Mouse (Mus musculus) heart, embryonic 12.5 days (tissue): ENCODE measurements around the gene Mmel1. TPM values are rescaled to one million over a fixed set of nuclear protein-coding genes. Genes with fewer than 3 reads are reported as not detected.

ENCODE experiments used
- ATAC-seq: fragments of 200-750 bp; cut with Nextera tagmentation; 2 replicates; pipeline ENCODE4 v1.8.0; 2017; ENCODE audit warnings: moderate TSS enrichment, moderate library complexity; ENCODE audit not compliant: insufficient number of reproducible peaks, low FRiP score
- H3K27ac ChIP-seq: fragments of 300-500 bp; sonication (generic); 2 replicates; pipeline ENCODE4 v1.5.1; 2016; ENCODE audit warnings: mild to moderate bottlenecking, moderate library complexity; ENCODE audit not compliant: poor library complexity, severe bottlenecking
- H3K27me3 ChIP-seq: fragments of 300-500 bp; sonication (generic); replicated peaks from 2 replicates; pipeline ENCODE4 v1.6.1; 2016; ENCODE audit warnings: mild to moderate bottlenecking, moderate library complexity
- H3K36me3 ChIP-seq: fragments of 300-500 bp; sonication (generic); 2 replicates; pipeline ENCODE4 v1.6.1; 2016; ENCODE audit warnings: mild to moderate bottlenecking, moderate library complexity
- H3K4me1 ChIP-seq: fragments of 300-500 bp; sonication (generic); replicated peaks from 2 replicates; pipeline ENCODE4 v1.6.1; 2016; ENCODE audit warnings: mild to moderate bottlenecking
- H3K4me2 ChIP-seq: fragments of 300-500 bp; sonication (generic); 2 replicates; pipeline ENCODE4 v1.6.1; 2016; ENCODE audit warnings: mild to moderate bottlenecking, moderate library complexity
- H3K4me3 ChIP-seq: fragments of 300-500 bp; sonication (generic); 2 replicates; pipeline ENCODE4 v1.5.1; 2016; ENCODE audit warnings: mild to moderate bottlenecking
- H3K9ac ChIP-seq: fragments of 300-500 bp; sonication (generic); 2 replicates; pipeline ENCODE4 v1.6.1; 2016; ENCODE audit warnings: mild to moderate bottlenecking, moderate library complexity
- H3K9me3 ChIP-seq: fragments of 300-500 bp; sonication (generic); replicated peaks from 2 replicates; pipeline ENCODE4 v1.6.1; 2016; ENCODE audit warnings: mild to moderate bottlenecking, moderate library complexity
- WGBS: fragments of 180-500 bp; shearing (Covaris S2); methylation state at CpG from one replicate; pipeline ENCODE4 v1.1.7; 2016; 5-methylcytosine and 5-hydroxymethylcytosine counted together
- polyA plus RNA-seq: library from polyadenylated mRNA; unstranded; fragments of >200 nt; fragmentation: Nextera tagmentation; extraction: Ambion mirVana; gene quantifications from 2 replicates; pipeline ENCODE4 v1.2.1, GENCODE M21; 2016

Mmel1 gene
- polyA plus RNA-seq, 1 experiment from 2014 or later: 0.20 TPM

- WGBS: 66% methylated on average over 4 of the region's 4 CpGs
- no peak for ATAC-seq
These were observed 15.5 kb upstream of the Mmel1 start for GRCm38 (mm10) chr4:154853881-154854280.

GRCm38 (mm10) chr4:154854676-154855345 lies 14.6 kb upstream of the Mmel1 start:
- 53% methylated on average over 12 of the region's 12 CpGs for whole genome bisulfite sequencing
- Histone ChIP-seq H3K27me3 (peaks cover 60% of the 10 kb centered on the region), H3K36me3 (no peaks in the 10 kb centered on the region), H3K27ac (no peak overlapping the region), H3K4me1 (peaks cover 13% of the 10 kb centered on the region; the same call in 1 of the 2 replicates), H3K9ac (no peak overlapping the region), H3K9me3 (0 out of 2 replicates have a peak, but pooled peaks cover 3% of the 10 kb centered on the region), H3K4me3 (no peak overlapping the region), H3K4me2 (no peak overlapping the region)
- no peak for ATAC-seq

More at GRCm38 (mm10) chr4:154853881-154854280, 15.5 kb upstream of the Mmel1 start:
- no peak overlapping the region for H3K4me3 ChIP-seq
- no peak overlapping the region for H3K4me2 ChIP-seq
- H3K27me3 ChIP-seq: peaks cover 52% of the 10 kb centered on the region
- no peaks in the 10 kb centered on the region for H3K36me3 ChIP-seq
- H3K27ac ChIP-seq: no peak overlapping the region
- 0 out of 2 replicates have a peak, but pooled peaks cover 3% of the 10 kb centered on the region for H3K9me3 ChIP-seq
- H3K4me1 ChIP-seq: peaks cover 13% of the 10 kb centered on the region; the same call in 1 of the 2 replicates
- no peak overlapping the region for H3K9ac ChIP-seq

- H3K27ac ChIP-seq: no peak overlapping the region
- WGBS: under 1% methylated on average over 109 of the region's 110 CpGs
- peak overlapping the region; percentile 59 for H3K9ac ChIP-seq
- H3K27me3 ChIP-seq: peaks cover 71% of the 10 kb centered on the region
- peaks cover 13% of the 10 kb centered on the region; the same call in 1 of the 2 replicates for H3K4me1 ChIP-seq
- 0 out of 2 replicates have a peak, but pooled peaks cover 3% of the 10 kb centered on the region for H3K9me3 ChIP-seq
- ATAC-seq: peak; percentile 84
- H3K4me2 ChIP-seq: peak overlapping the region; percentile 91
- no peaks in the 10 kb centered on the region for H3K36me3 ChIP-seq
- peak overlapping the region; percentile 56 for H3K4me3 ChIP-seq
These were observed 13.5 kb upstream of the Mmel1 start for GRCm38 (mm10) chr4:154855721-154856479.

GRCm38 (mm10) chr4:154856480-154856837 lies 12.9 kb upstream of the Mmel1 start:
- no peak for ATAC-seq
- no peak overlapping the region for H3K27ac ChIP-seq
- H3K27me3 ChIP-seq: peaks cover 76% of the 10 kb centered on the region
- peak overlapping the region; percentile 91 for H3K4me2 ChIP-seq
- peak overlapping the region; percentile 56 for H3K4me3 ChIP-seq
- H3K4me1 ChIP-seq: peaks cover 13% of the 10 kb centered on the region; the same call in 1 of the 2 replicates
- no peaks in the 10 kb centered on the region for H3K36me3 ChIP-seq
- 0 out of 2 replicates have a peak, but pooled peaks cover 3% of the 10 kb centered on the region for H3K9me3 ChIP-seq
- WGBS: 15% methylated on average over 9 of the region's 9 CpGs
- peak overlapping the region; percentile 59 for H3K9ac ChIP-seq

GRCm38 (mm10) chr4:154856882-154857281 lies 12.5 kb upstream of the Mmel1 start:
- no peak for ATAC-seq
- WGBS: 81% methylated on average over 7 of the region's 7 CpGs

GRCm38 (mm10) chr4:154857366-154858240 lies 11.8 kb upstream of the Mmel1 start:
- 74% methylated on average over 10 of the region's 10 CpGs for WGBS
- peaks cover 75% of the 10 kb centered on the region for H3K27me3 ChIP-seq
- 0 out of 2 replicates have a peak, but pooled peaks cover 3% of the 10 kb centered on the region for H3K9me3 ChIP-seq
- no peak overlapping the region for H3K4me3 ChIP-seq
- no peaks in the 10 kb centered on the region for H3K36me3 ChIP-seq
- no peak overlapping the region for H3K27ac ChIP-seq
- no peak overlapping the region for H3K4me2 ChIP-seq
- H3K4me1 ChIP-seq: peaks cover 13% of the 10 kb centered on the region; the same call in 1 of the 2 replicates
- H3K9ac ChIP-seq: no peak overlapping the region
- no peak for ATAC-seq

More at GRCm38 (mm10) chr4:154856882-154857281, 12.5 kb upstream of the Mmel1 start:
- H3K9ac ChIP-seq: no peak overlapping the region
- peak overlapping the region; percentile 91 for H3K4me2 ChIP-seq
- no peak overlapping the region for H3K27ac ChIP-seq
- H3K4me1 ChIP-seq: peaks cover 13% of the 10 kb centered on the region; the same call in 1 of the 2 replicates
- 0 out of 2 replicates have a peak, but pooled peaks cover 3% of the 10 kb centered on the region for H3K9me3 ChIP-seq
- no peaks in the 10 kb centered on the region for H3K36me3 ChIP-seq
- H3K4me3 ChIP-seq: no peak overlapping the region; the same call in 1 of the 2 replicates
- H3K27me3 ChIP-seq: peaks cover 76% of the 10 kb centered on the region

GRCm38 (mm10) chr4:154858601-154859000 lies 10.8 kb upstream of the Mmel1 start:
- H3K4me2 ChIP-seq: no peak overlapping the region
- no peak overlapping the region for H3K9ac ChIP-seq
- no peak overlapping the region for H3K27ac ChIP-seq
- H3K4me1 ChIP-seq: peaks cover 13% of the 10 kb centered on the region; the same call in 1 of the 2 replicates
- H3K27me3 ChIP-seq: peaks cover 72% of the 10 kb centered on the region
- no peak for ATAC-seq
- no peaks in the 10 kb centered on the region for H3K36me3 ChIP-seq
- H3K9me3 ChIP-seq: 0 out of 2 replicates have a peak, but pooled peaks cover 3% of the 10 kb centered on the region
- no peak overlapping the region for H3K4me3 ChIP-seq
- 62% methylated on average over 3 of the region's 3 CpGs for WGBS

- no peak overlapping the region for H3K27ac ChIP-seq
- H3K36me3 ChIP-seq: no peaks in the 10 kb centered on the region
- H3K27me3 ChIP-seq: peaks cover 45% of the 10 kb centered on the region
- 0 out of 2 replicates have a peak, but pooled peaks cover under 1% of the 10 kb centered on the region for H3K9me3 ChIP-seq
- H3K4me3 ChIP-seq: no peak overlapping the region
- no peak overlapping the region for H3K9ac ChIP-seq
- 76% methylated on average over 5 of the region's 5 CpGs for WGBS
- H3K4me2 ChIP-seq: no peak overlapping the region
- peaks cover 10% of the 10 kb centered on the region for H3K4me1 ChIP-seq
- ATAC-seq: no peak
These were observed 7.4 kb upstream of the Mmel1 start for GRCm38 (mm10) chr4:154861967-154862366.

- H3K27me3 ChIP-seq: peaks cover 35% of the 10 kb centered on the region
- H3K4me1 ChIP-seq: peaks cover 10% of the 10 kb centered on the region
- no peak overlapping the region for H3K9ac ChIP-seq
- 81% methylated on average over 3 of the region's 3 CpGs for WGBS
- no peak overlapping the region for H3K4me3 ChIP-seq
- no peaks in the 10 kb centered on the region for H3K9me3 ChIP-seq
- ATAC-seq: no peak
- no peaks in the 10 kb centered on the region for H3K36me3 ChIP-seq
- no peak overlapping the region for H3K27ac ChIP-seq
- H3K4me2 ChIP-seq: no peak overlapping the region
These were observed 5.9 kb upstream of the Mmel1 start for GRCm38 (mm10) chr4:154863436-154863935.

GRCm38 (mm10) chr4:154864271-154864771 lies 5.1 kb upstream of the Mmel1 start:
- peak overlapping the region; percentile 43 for H3K4me3 ChIP-seq
- ATAC-seq: peak; percentile 92
- peaks cover 10% of the 10 kb centered on the region for H3K4me1 ChIP-seq
- H3K27ac ChIP-seq: peak overlapping the region; percentile 45; the same call in 1 of the 2 replicates
- H3K9ac ChIP-seq: peak overlapping the region; percentile 55
- H3K4me2 ChIP-seq: peak overlapping the region; percentile 67
- under 1% methylated on average over 18 of the region's 18 CpGs for WGBS
- H3K36me3 ChIP-seq: no peaks in the 10 kb centered on the region
- H3K27me3 ChIP-seq: peaks cover 27% of the 10 kb centered on the region
- H3K9me3 ChIP-seq: no peaks in the 10 kb centered on the region
